23 mouse cellular contexts compared by ENCODE assay signal in the genomic region with DNA sequence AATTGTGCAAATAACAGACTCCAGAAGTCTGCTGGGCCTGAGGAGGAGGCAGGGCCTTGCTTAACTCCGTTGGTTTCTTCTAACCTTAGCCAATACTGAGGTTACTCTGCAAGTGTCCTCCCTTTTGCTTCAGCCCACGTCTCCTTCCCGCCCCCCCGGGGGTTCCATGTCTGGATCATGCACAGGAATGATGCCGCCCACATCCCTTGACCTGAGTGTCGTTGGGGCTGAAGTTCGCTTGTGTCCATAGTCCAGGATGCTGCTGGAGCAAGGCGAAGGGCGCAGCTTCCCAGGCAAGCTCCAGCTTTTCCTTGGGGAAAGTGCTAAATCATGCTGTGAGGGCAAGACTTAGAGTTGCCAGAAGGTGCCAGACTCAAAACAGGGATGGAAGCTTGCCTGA. TPM values are rescaled to one million over a fixed set of nuclear protein-coding genes. Genes with fewer than 3 reads are reported as not detected.
DNase-seq lines count a peak whose midpoint lies in the region; ATAC-seq and TF ChIP-seq lines count a peak whose summit lies in the region.
"Had no signal": no experiment of that assay in that cellular context is flagged by ENCODE, and none has a peak within 500 bp of the region (broad histone marks: within the 10 kb centered on the region; RNA-seq: fewer than 3 reads in every experiment).

No protein-coding gene starts in this region.

- ATAC-seq in liver, embryonic 12.5 days: no peak
- ATAC-seq: activated CD4-positive, CD25-positive, alpha-beta regulatory T cell, adult 4 months; forebrain, postnatal 0 days had no signal

- no peak overlapping the region for H3K4me3 ChIP-seq in gastrocnemius, adult 2 months
- H3K4me3 ChIP-seq in liver, embryonic 12.5 days: no peak overlapping the region
- H3K4me3 ChIP-seq: embryonic facial prominence, embryonic 10.5 days; erythroblast, embryonic 14.5 days; heart, embryonic 10.5 days; hindbrain, embryonic 15.5 days; liver, embryonic 13.5 days; neural tube, embryonic 13.5 days had no signal

- peaks cover 58% of the 10 kb centered on the region for H3K4me1 ChIP-seq in liver, embryonic 12.5 days

- no peak overlapping the region for H3K9ac ChIP-seq in liver, embryonic 12.5 days
- H3K9ac ChIP-seq: forebrain, postnatal 0 days; hindbrain, embryonic 15.5 days; liver, embryonic 13.5 days had no signal

- peak; percentile 22 for DNase-seq in gastrocnemius, adult 2 months
- no peak for DNase-seq in gastrocnemius, adult 18-20 months (ENCODE audit: low spot score)
- DNase-seq in 416B (ENCODE audit: low read depth): peak; percentile 43
- DNase-seq in kidney, adult 8-10 months: peak; percentile 78 to 83
- DNase-seq in cerebellum, adult 8-10 months: no peak
- DNase-seq in left cerebral cortex, adult 9 months (ENCODE audit: low spot score in 2 of 2): no peak
- no peak for DNase-seq in adrenal gland, adult (ENCODE audit: inconsistent age in 2 of 2, low spot score in 1 of 2)
- DNase-seq: cerebellum, postnatal 36 days; forebrain, postnatal 0 days; gastrocnemius, postnatal 14 days; heart, postnatal 14 days; layer of hippocampus, adult 9-11 months; liver, embryonic 13.5 days; thymus, postnatal 4 days had no signal

- no peak overlapping the region for H3K4me2 ChIP-seq in liver, embryonic 12.5 days
- H3K4me2 ChIP-seq: hindbrain, embryonic 15.5 days; liver, embryonic 13.5 days; neural tube, embryonic 13.5 days had no signal

- TF ChIP-seq CTCF in gastrocnemius, adult 2 months (IDR thresholded peaks at IDR 0.05): no peak

- intact Hi-C loops in gastrocnemius, adult 2 months (cut with DNase I): no loop called here

- WGBS in liver, embryonic 12.5 days (ENCODE audit: insufficient replicate concordance): 63% methylated on average over 9 of the region's 9 CpGs

- H3K9me3 ChIP-seq in liver, embryonic 12.5 days (replicated peaks): no peaks in the 10 kb centered on the region
- H3K9me3 ChIP-seq: embryonic facial prominence, embryonic 10.5 days; heart, embryonic 10.5 days; hindbrain, embryonic 15.5 days; liver, embryonic 13.5 days; neural tube, embryonic 13.5 days had no signal

- H3K36me3 ChIP-seq in liver, embryonic 12.5 days: no peaks in the 10 kb centered on the region
- H3K36me3 ChIP-seq: embryonic facial prominence, embryonic 10.5 days; heart, embryonic 10.5 days; hindbrain, embryonic 15.5 days; liver, embryonic 13.5 days; neural tube, embryonic 13.5 days had no signal

- no peaks in the 10 kb centered on the region for H3K27me3 ChIP-seq in liver, embryonic 12.5 days (replicated peaks)
- H3K27me3 ChIP-seq: CH12.LX; hindbrain, embryonic 15.5 days; liver, embryonic 13.5 days; neural tube, embryonic 13.5 days had no signal

- H3K27ac ChIP-seq in gastrocnemius, adult 2 months: no peak overlapping the region; the same call in 1 of the 2 replicates
- peak overlapping the region; percentile 38; the same call in 1 of the 2 replicates for H3K27ac ChIP-seq in liver, embryonic 12.5 days
- H3K27ac ChIP-seq: hindbrain, embryonic 15.5 days; neural tube, embryonic 13.5 days had no signal

RNA-seq across cellular contexts. Expression of gene Pfkfb4, which starts 4.8 kb away (rescaled TPM):
- total RNA-seq in gastrocnemius, adult 2 months (2021): 10 to 100 TPM; 26.4 to 58.3 TPM
- 10 to 100 TPM; 18.8 to 43.0 TPM for total RNA-seq in gastrocnemius, adult 18-20 months (2021)
- 3.4 and 4.4 TPM in 2 replicates for polyA plus RNA-seq in liver, embryonic 12.5 days (2016; fragmentation: Nextera tagmentation; extraction: Ambion mirVana)

RNA-seq across cellular contexts. Expression of gene Ucn2, which starts 10.6 kb away (rescaled TPM):
- 1 to 10 TPM in 1 of 2 experiments, under 1 TPM in 1; 0.47 to 1.1 TPM for total RNA-seq in gastrocnemius, adult 2 months (2021)
- under 1 TPM; 0.27 to 0.90 TPM for total RNA-seq in gastrocnemius, adult 18-20 months (2021)
- 0.11 TPM in 1 of 2 replicates, not detected in the other for polyA plus RNA-seq in liver, embryonic 12.5 days (2016; fragmentation: Nextera tagmentation; extraction: Ambion mirVana)
- total RNA-seq: CH12.LX; forebrain, postnatal 0 days; left cerebral cortex, postnatal 14 days had no signal
- polyA plus RNA-seq: activated CD4-positive, CD25-positive, alpha-beta regulatory T cell, adult 4 months; embryonic facial prominence, embryonic 10.5 days; erythroblast, embryonic 14.5 days; forebrain, postnatal 0 days; heart, embryonic 10.5 days; hindbrain, embryonic 15.5 days; liver, embryonic 13.5 days; neural tube, embryonic 13.5 days had no signal

RNA-seq across cellular contexts. Expression of gene Shisa5, which starts 42.0 kb away (rescaled TPM):
- total RNA-seq in gastrocnemius, adult 2 months (2021): 10 to 100 TPM; 15.9 to 17.0 TPM
- total RNA-seq in gastrocnemius, adult 18-20 months (2021): 10 to 100 TPM in 1 of 2 experiments, 1 to 10 TPM in 1; 9.8 to 15.5 TPM
- 19.0 and 21.5 TPM in 2 replicates for polyA plus RNA-seq in liver, embryonic 12.5 days (2016; fragmentation: Nextera tagmentation; extraction: Ambion mirVana)

RNA-seq across cellular contexts. Expression of gene Col7a1, which starts 43.0 kb away (rescaled TPM):
- 1 to 10 TPM in 1 of 2 experiments, under 1 TPM in 1; 0.95 to 3.0 TPM for total RNA-seq in gastrocnemius, adult 2 months (2021)
- 1 to 10 TPM; 2.2 to 3.5 TPM for total RNA-seq in gastrocnemius, adult 18-20 months (2021)
- polyA plus RNA-seq in liver, embryonic 12.5 days (2016; fragmentation: Nextera tagmentation; extraction: Ambion mirVana): 0.31 and 0.68 TPM in 2 replicates
- polyA plus RNA-seq: activated CD4-positive, CD25-positive, alpha-beta regulatory T cell, adult 4 months had no signal

RNA-seq across cellular contexts. Expression of gene Uqcrc1, which starts 60.0 kb away (rescaled TPM):
- total RNA-seq in gastrocnemius, adult 2 months (2021): 1,000 to 10,000 TPM in 1 of 2 experiments, 100 to 1,000 TPM in 1; 834 to 1,182 TPM
- 100 to 1,000 TPM; 888 to 981 TPM for total RNA-seq in gastrocnemius, adult 18-20 months (2021)
- polyA plus RNA-seq in liver, embryonic 12.5 days (2016; fragmentation: Nextera tagmentation; extraction: Ambion mirVana): 384 and 405 TPM in 2 replicates

Comparison
In these comparisons a context has a peak if more than half of its experiments do, and no peak if none do; other contexts are left out.
1. DNase-seq: peak in gastrocnemius, adult 2 months (single experiment), 416B (single experiment) and kidney, adult 8-10 months (2 of 2); none in gastrocnemius, adult 18-20 months (single experiment), cerebellum, adult 8-10 months (single experiment), left cerebral cortex, adult 9 months (0 of 2) and adrenal gland, adult (0 of 2).